Mouse (Mus musculus) forebrain, embryonic 13.5 days (tissue): ENCODE measurements around the gene Tmcc3. TPM values are rescaled to one million over a fixed set of nuclear protein-coding genes. Genes with fewer than 3 reads are reported as not detected.

Source experiments
- ATAC-seq: fragments of 200-750 bp; cut with Nextera tagmentation; 2 replicates; pipeline ENCODE4 v1.8.0; 2017
- H3K27ac ChIP-seq: fragments of 300-500 bp; sonication (generic); 2 replicates; pipeline ENCODE4 v1.5.1; 2015; ENCODE audit warnings: inconsistent platforms, mild to moderate bottlenecking, moderate library complexity
- H3K27me3 ChIP-seq: fragments of 300-500 bp; sonication (generic); 2 replicates; pipeline ENCODE4 v1.6.1; 2015; ENCODE audit warnings: mild to moderate bottlenecking, inconsistent platforms
- H3K36me3 ChIP-seq: fragments of 300-500 bp; sonication (generic); 2 replicates; pipeline ENCODE4 v1.6.1; 2015; ENCODE audit warnings: mild to moderate bottlenecking, inconsistent platforms; ENCODE audit not compliant: poor library complexity, severe bottlenecking
- H3K4me1 ChIP-seq: fragments of 300-500 bp; sonication (generic); 2 replicates; pipeline ENCODE4 v1.6.1; 2015; ENCODE audit warnings: inconsistent platforms
- H3K4me2 ChIP-seq: fragments of 300-500 bp; sonication (generic); 2 replicates; pipeline ENCODE4 v1.6.1; 2015; ENCODE audit warnings: inconsistent platforms, mild to moderate bottlenecking, moderate library complexity
- H3K4me3 ChIP-seq: fragments of 300-500 bp; sonication (generic); 2 replicates; pipeline ENCODE4 v1.5.1; 2015; ENCODE audit warnings: mild to moderate bottlenecking, inconsistent platforms
- H3K9ac ChIP-seq: fragments of 300-500 bp; sonication (generic); 2 replicates; pipeline ENCODE4 v1.6.1; 2015; ENCODE audit warnings: mild to moderate bottlenecking, inconsistent platforms
- H3K9me3 ChIP-seq: fragments of 300-500 bp; sonication (generic); replicated peaks from 2 replicates; pipeline ENCODE4 v1.6.1; 2016; ENCODE audit warnings: inconsistent platforms
- WGBS: fragments of 180-500 bp; shearing (Covaris S2); methylation state at CpG from one replicate; pipeline ENCODE4 v1.1.7; 2015; 5-methylcytosine and 5-hydroxymethylcytosine counted together
- microRNA-seq: library from miRNA; unstranded; fragments of <30 nt; microRNA quantifications from one replicate; pipeline ENCODE4, GENCODE M21; 2016
- polyA plus RNA-seq: library from polyadenylated mRNA; unstranded; fragments of >200 nt; fragmentation: Nextera tagmentation; extraction: Ambion mirVana; gene quantifications from 2 replicates; pipeline ENCODE4 v1.2.1, GENCODE M21; 2015

Gene Tmcc3
- polyA plus RNA-seq, 1 experiment from 2014 or later, result 3.7 TPM

DNA sequence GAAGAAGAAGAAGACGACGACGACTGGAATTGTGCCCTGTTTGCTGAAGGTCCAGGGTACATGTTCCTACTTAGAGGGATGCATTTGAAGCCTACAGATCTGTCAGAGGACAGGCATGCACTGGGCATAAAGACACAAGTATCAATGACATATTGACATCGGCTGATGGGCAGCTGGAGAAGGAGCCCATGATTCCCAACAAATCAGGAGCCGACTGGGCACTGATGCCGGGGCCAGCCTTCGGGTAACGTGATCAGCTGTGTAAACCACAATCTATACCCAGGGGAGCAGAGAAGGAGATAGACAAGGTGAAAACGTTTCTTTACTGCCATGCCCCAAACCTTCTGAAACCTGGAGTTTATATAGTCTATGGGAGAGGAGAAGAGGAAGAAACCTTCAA, 313.3 kb downstream of the Tmcc3 start:
- WGBS, result 93% methylated on average over 9 of the region's 9 CpGs
- no peaks in the 10 kb centered on the region for H3K9me3 ChIP-seq
- H3K4me3 ChIP-seq, result no peak overlapping the region
- H3K4me2 ChIP-seq, result no peak overlapping the region
- no peak overlapping the region for H3K9ac ChIP-seq
- peaks cover 31% of the 10 kb centered on the region for H3K4me1 ChIP-seq
- no peaks in the 10 kb centered on the region for H3K36me3 ChIP-seq
- no peaks in the 10 kb centered on the region for H3K27me3 ChIP-seq
- ATAC-seq, result no peak
- no peak overlapping the region for H3K27ac ChIP-seq

DNA sequence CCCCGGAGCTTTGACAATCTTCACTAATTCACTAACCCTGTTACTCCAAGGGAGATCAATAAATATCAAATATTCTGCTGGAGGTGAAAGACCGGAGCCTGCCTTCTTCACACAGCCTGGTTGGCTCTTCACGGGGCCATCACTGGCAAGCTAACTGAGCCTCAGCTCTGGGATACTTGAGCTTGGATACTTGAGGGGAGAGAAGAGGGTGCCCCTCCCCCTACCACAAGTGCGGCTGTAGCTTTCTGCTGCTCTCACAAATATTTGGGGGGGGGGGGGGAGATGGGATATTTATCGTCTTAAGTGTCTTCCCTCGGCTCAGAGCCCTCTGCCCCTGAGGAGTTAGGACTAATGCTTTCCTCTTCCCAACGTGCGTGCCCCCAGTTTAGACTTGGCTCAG, 313.9 kb downstream of the Tmcc3 start:
- ATAC-seq, result no peak
- WGBS, result 84% methylated on average over 8 of the region's 8 CpGs

DNA sequence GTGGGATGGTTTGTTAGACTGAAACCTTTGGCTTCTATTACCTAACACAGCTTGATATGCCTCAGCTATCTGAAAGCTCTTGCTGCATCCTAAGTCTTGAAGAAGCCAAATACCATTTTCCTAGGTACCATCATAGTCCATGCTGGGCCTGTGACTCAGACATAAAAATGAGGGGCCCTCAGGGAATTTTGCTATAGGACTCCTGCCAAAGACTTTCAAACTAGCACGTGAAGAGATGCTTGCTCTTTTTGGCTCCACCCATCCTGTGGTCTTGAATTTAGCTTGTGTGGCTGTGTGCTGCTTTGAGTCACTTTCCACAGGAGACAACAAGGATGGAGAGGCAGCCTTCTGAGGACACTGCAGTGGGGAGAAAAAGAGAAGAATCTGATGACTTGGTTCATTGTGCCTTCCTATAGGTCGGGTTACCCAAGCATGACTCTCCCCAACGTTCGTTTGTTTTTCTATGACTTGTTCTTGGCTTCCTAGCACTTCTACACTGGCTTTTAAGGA, 319.1 kb downstream of the Tmcc3 start:
- Histone ChIP-seq H3K36me3 (no peaks in the 10 kb centered on the region), H3K27ac (no peak overlapping the region), H3K4me2 (no peak overlapping the region), H3K4me1 (no peaks in the 10 kb centered on the region), H3K9me3 (no peaks in the 10 kb centered on the region), H3K4me3 (no peak overlapping the region), H3K27me3 (no peaks in the 10 kb centered on the region), H3K9ac (no peak overlapping the region)
- no peak for ATAC-seq
- 69% methylated on average over 4 of the region's 4 CpGs for WGBS

More for the DNA sequence above, 313.9 kb downstream of the Tmcc3 start:
- Histone ChIP-seq H3K36me3 (no peaks in the 10 kb centered on the region), H3K4me3 (no peak overlapping the region), H3K9me3 (no peaks in the 10 kb centered on the region), H3K27me3 (no peaks in the 10 kb centered on the region), H3K4me2 (no peak overlapping the region), H3K4me1 (peaks cover 25% of the 10 kb centered on the region), H3K9ac (no peak overlapping the region), H3K27ac (no peak overlapping the region)

DNA sequence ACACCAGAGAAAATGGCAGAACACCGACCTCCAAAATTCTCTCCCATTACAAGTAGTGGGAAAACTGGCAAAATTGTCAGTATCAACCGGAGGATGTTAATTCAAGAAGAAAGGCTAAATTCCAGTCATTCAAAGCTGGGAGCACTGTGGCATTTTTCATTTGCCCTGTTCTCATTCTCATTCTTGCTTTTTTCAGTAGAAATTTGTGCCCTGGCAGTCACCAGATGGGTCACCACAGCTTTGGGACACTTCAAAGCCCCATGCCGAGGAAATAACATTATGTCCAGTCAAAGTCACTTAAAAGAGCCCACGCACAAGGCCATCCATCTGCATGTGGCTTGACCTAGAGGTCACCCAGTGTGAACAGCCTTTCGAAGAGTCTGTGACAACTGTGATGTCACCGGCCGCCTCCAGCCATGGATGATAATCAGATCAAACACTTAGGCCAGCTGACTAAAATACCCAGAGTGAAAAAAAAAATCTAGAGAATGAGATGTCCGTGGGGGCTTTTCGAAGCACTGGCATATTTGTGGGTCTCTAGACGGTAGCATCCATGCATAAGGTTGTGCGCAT, 319.9 kb downstream of the Tmcc3 start:
- Histone ChIP-seq H3K9ac (no peak overlapping the region), H3K27me3 (no peaks in the 10 kb centered on the region), H3K36me3 (no peaks in the 10 kb centered on the region), H3K9me3 (no peaks in the 10 kb centered on the region), H3K4me3 (no peak overlapping the region), H3K27ac (no peak overlapping the region), H3K4me1 (no peaks in the 10 kb centered on the region), H3K4me2 (no peak overlapping the region)
- WGBS, result 69% methylated on average over 11 of the region's 11 CpGs
- no peak for ATAC-seq

DNA sequence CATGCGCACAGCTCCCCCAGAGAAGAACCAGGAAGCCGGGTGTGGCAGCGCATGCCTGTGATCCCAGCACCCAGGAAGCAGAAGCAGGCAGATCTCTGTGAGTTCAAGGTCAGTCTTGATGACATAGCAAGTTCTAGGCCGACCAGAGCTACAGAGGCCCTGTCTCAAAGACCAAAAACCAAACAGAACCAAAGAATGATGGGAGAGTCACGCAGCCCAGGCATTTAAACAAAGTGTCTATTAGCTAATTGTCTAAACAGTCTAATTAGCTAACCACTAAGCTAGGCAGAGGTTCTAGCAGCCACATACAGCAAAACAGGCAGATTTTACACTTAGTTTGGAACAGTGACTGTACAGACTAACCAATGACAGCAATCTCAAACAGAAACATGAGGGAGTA, 320.5 kb downstream of the Tmcc3 start:
- H3K4me1 ChIP-seq, result no peaks in the 10 kb centered on the region
- no peak for ATAC-seq
- H3K4me3 ChIP-seq, result no peak overlapping the region
- no peak overlapping the region for H3K27ac ChIP-seq
- no peak overlapping the region for H3K4me2 ChIP-seq
- WGBS, result 90% methylated on average over 5 of the region's 5 CpGs
- no peak overlapping the region for H3K9ac ChIP-seq
- no peaks in the 10 kb centered on the region for H3K36me3 ChIP-seq
- H3K9me3 ChIP-seq, result no peaks in the 10 kb centered on the region
- H3K27me3 ChIP-seq, result no peaks in the 10 kb centered on the region

DNA sequence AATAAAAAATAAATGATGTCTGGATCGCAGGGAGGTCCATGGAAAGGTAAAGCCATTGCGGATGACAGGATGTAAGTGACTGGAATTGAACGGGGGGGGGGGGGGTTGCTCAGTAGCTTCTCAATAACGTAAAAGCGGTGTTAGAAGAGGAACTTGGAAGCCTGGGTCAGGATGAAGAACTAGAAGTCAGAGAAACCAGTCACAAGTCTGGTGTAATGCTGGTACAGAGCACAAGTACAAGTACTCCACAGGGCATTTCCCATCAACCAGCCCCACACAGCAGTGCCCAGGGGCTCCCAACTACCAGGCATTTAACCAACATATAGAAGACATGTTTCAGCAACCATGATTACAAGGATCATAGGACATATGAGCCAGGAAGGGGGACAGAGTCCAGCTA, 326.9 kb downstream of the Tmcc3 start:
- no peaks in the 10 kb centered on the region for H3K9me3 ChIP-seq
- H3K4me2 ChIP-seq, result no peak overlapping the region
- 91% methylated on average over 5 of the region's 5 CpGs for WGBS
- H3K27me3 ChIP-seq, result no peaks in the 10 kb centered on the region
- H3K4me3 ChIP-seq, result no peak overlapping the region
- no peak overlapping the region for H3K9ac ChIP-seq
- ATAC-seq, result no peak
- H3K4me1 ChIP-seq, result no peaks in the 10 kb centered on the region
- H3K27ac ChIP-seq, result no peak overlapping the region
- H3K36me3 ChIP-seq, result no peaks in the 10 kb centered on the region

DNA sequence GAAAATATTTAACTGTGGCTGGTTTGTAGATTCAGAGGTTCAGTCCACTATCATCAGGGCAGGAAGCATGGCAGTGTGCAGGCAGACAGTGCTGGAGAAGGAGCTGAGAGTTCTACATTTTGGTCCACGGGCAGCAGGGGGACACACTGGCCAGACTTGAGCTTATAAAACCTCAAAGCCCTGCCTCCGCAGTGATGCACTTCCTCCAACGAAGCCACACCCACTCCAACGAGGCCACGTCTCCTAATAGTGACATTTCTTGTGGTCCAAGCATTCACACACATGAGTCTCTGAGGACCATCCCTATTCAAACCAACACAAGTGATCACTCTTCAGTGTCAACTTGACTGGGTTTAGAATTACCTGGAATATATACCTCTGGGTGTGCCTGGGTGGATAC, 327.5 kb downstream of the Tmcc3 start:
- ATAC-seq, result no peak
- Histone ChIP-seq H3K36me3 (no peaks in the 10 kb centered on the region), H3K27me3 (no peaks in the 10 kb centered on the region), H3K4me1 (no peaks in the 10 kb centered on the region), H3K4me3 (no peak overlapping the region), H3K4me2 (no peak overlapping the region), H3K9ac (no peak overlapping the region), H3K9me3 (no peaks in the 10 kb centered on the region), H3K27ac (no peak overlapping the region)
- WGBS, result 81% methylated on average over 5 of the region's 5 CpGs

DNA sequence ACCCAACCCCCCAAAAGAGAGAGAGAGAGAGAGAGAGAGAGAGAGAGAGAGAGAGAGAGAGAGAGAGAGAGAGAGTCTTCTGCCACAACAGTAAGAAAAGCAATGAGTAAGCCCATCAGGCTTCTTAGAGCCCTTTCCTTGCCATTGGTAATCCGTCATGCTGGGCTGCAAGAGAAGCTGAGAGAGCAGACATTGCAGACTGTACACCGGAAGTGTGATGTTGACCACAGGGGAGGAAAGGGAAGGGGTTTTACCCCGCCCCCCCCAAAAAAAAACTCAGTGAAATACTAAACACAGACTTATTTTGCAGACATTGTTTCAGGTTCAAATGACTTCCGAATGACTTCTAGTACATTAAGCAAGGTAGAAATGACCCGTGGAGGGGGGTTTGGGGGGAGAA, 328.3 kb downstream of the Tmcc3 start:
- Histone ChIP-seq H3K27me3 (no peaks in the 10 kb centered on the region), H3K9ac (no peak overlapping the region), H3K4me3 (no peak overlapping the region), H3K9me3 (no peaks in the 10 kb centered on the region), H3K4me1 (no peaks in the 10 kb centered on the region), H3K27ac (no peak overlapping the region), H3K36me3 (no peaks in the 10 kb centered on the region), H3K4me2 (no peak overlapping the region)
- ATAC-seq, result no peak
- 78% methylated on average over 5 of the region's 5 CpGs for WGBS

Small RNA genes within 50 kb of the gene (microRNA-seq; reads per million reads assigned to microRNA genes)
- gene Mir7211, result not detected

Other genes starting within 250 kb of the Tmcc3 start
- gene Nr2c1, start 163.9 kb upstream of the Tmcc3 start, polyA plus RNA-seq, result 7.8 and 8.6 TPM in 2 replicates
- gene Ndufa12, start 113.2 kb upstream of the Tmcc3 start, polyA plus RNA-seq, result 376 and 416 TPM in 2 replicates
- 0.22 TPM in 1 of 2 replicates, not detected in the other for gene Gm4792, start 13.2 kb upstream of the Tmcc3 start, polyA plus RNA-seq